Mouse (Mus musculus) megakaryocyte, embryonic 14.5 days (primary cell): ENCODE results near the gene Sparc.

Experiments used
- FLI1 ChIP-seq: IDR thresholded peaks from 2 replicates; pipeline ENCODE4 v1.6.1; 2012; ENCODE audit warnings: low read length, inconsistent platforms, mixed read lengths
- GATA1 ChIP-seq: IDR thresholded peaks from 3 replicates; pipeline ENCODE4 v1.6.1; 2012; ENCODE audit warnings: mixed read lengths, low read length, inconsistent platforms, borderline replicate concordance

- TF ChIP-seq GATA1 (no peak), FLI1 (no peak)
These were observed 64.7 kb downstream of the Sparc start for GRCm38 (mm10) chr11:55358094-55358783.
